Mouse (Mus musculus): ENCODE measurements around the gene Hdac11. TPM values are rescaled to one million over a fixed set of nuclear protein-coding genes. Genes with fewer than 3 reads are reported as not detected.

Hdac11 gene
- total and polyA plus RNA-seq, 2 experiments from 2014 or later, result 55.2 to 121 TPM

DNA sequence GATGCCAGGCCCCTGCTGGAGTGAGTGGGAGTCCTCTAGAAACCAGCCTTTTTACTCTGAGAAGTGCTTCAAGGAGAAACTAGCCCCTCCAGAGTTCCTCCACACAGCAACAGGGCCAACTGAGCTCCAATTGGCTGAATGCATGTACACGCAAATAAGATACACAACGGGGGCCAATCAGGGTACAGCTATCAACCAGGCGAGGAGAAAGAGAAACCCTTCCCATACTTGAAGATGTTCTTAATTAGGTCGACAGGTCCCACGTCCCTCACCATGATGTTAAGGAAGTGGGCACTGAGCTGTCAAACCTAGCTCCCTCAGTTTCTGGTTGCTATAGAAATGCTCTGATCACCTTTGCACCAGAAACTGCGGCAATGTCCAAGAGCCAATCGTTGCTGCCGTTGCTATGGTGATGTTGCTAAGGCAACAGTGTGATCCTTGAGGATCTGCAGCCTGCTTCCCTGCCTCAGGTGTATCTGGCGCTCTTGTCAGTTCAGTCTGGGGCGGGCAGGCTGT is 2.9 kb upstream of the Hdac11 start:
- Histone ChIP-seq H3K4me1 (ENCODE audit: insufficient read depth, low read length) (peaks cover 44% of the 10 kb centered on the region), H3K27me3 (ENCODE audit: insufficient read depth, low read length) (no peaks in the 10 kb centered on the region), H3K4me2 (ENCODE audit: low read depth, low read length, poor library complexity, severe bottlenecking) (no peak overlapping the region), H3K36me3 (ENCODE audit: insufficient read depth, low read length) (no peaks in the 10 kb centered on the region), H3K4me3 (ENCODE audit: low read depth, low read length) (no peak overlapping the region), H3K27ac (ENCODE audit: low read depth, low read length) (peak overlapping the region; percentile 98), H3K9ac (replicated peaks; ENCODE audit: low read length, poor library complexity, severe bottlenecking) (peak overlapping the region; percentile 46; the same call in 1 of the 2 replicates), H3K9me3 (ENCODE audit: low read length) (no peaks in the 10 kb centered on the region)
- no peak; the same call in 1 of the 2 replicates for TF ChIP-seq CTCF (IDR thresholded peaks at IDR 0.05)
- 3% methylated on average over 10 of the region's 10 CpGs for WGBS
- DNase-seq (ENCODE audit: low spot score), result peak; percentile 96
- ATAC-seq (ENCODE audit: low FRiP score), result peak; percentile 91

DNA sequence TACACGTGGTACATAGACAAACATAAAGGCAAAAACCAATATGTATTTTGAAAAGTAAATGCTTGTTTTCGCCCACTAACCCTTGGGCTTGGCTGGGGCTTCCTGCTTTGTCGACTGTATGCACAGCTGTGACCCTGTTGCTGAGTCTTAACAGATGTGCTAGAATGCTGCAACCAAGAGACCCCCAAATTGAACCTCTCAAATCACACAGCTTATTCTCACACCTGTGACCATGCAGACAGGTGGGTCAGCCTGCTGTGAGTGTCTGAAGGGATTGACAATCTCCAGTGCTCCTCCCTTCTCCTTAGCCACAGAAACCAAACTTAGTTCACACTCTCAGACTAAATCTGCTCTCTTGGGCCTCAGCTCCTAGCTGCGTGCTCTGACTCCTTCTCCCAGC is 1.8 kb upstream of the Hdac11 start:
- Histone ChIP-seq H3K4me1 (ENCODE audit: insufficient read depth, low read length) (peaks cover 52% of the 10 kb centered on the region), H3K4me2 (ENCODE audit: low read depth, low read length, poor library complexity, severe bottlenecking) (no peak overlapping the region), H3K9me3 (ENCODE audit: low read length) (no peaks in the 10 kb centered on the region), H3K36me3 (ENCODE audit: insufficient read depth, low read length) (no peaks in the 10 kb centered on the region), H3K9ac (replicated peaks; ENCODE audit: low read length, poor library complexity, severe bottlenecking) (no peak overlapping the region), H3K27me3 (ENCODE audit: insufficient read depth, low read length) (no peaks in the 10 kb centered on the region), H3K27ac (ENCODE audit: low read depth, low read length) (peak overlapping the region; percentile 98), H3K4me3 (ENCODE audit: low read depth, low read length) (no peak overlapping the region)
- WGBS, result 54% methylated on average over 4 of the region's 4 CpGs
- ATAC-seq (ENCODE audit: low FRiP score) (no peak), DNase-seq (ENCODE audit: low spot score) (no peak)
- TF ChIP-seq CTCF (IDR thresholded peaks at IDR 0.05), result no peak

DNA sequence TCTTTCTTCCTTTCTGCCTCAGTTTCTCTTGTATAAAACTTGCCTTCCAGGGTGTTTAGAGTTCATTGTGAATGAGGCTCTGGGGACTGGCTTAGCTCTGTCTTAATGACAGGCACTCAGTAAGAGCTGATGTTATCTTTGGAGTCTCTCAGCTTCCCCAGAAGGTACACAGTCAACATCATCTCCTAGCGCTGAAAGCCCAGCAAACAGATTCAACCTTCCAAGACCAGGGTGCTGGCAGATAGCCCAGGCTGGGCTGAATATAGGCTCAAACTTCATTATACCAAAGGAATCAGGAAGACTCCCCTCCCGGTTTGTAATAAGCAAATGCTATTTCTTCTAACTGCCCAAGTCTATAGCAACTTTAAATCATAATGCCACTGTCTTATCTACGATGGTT is 1.2 kb upstream of the Hdac11 start:
- H3K4me2 ChIP-seq (ENCODE audit: low read depth, low read length, poor library complexity, severe bottlenecking), result no peak overlapping the region
- no peaks in the 10 kb centered on the region for H3K36me3 ChIP-seq (ENCODE audit: insufficient read depth, low read length)
- no peaks in the 10 kb centered on the region for H3K9me3 ChIP-seq (ENCODE audit: low read length)
- H3K27ac ChIP-seq (ENCODE audit: low read depth, low read length), result peak overlapping the region; percentile 98
- WGBS, result 61% methylated on average over 3 of the region's 3 CpGs
- H3K9ac ChIP-seq (replicated peaks; ENCODE audit: low read length, poor library complexity, severe bottlenecking), result no peak overlapping the region
- ATAC-seq (ENCODE audit: low FRiP score) (no peak), DNase-seq (ENCODE audit: low spot score) (no peak)
- H3K27me3 ChIP-seq (ENCODE audit: insufficient read depth, low read length), result no peaks in the 10 kb centered on the region
- TF ChIP-seq CTCF (IDR thresholded peaks at IDR 0.05), result no peak
- H3K4me1 ChIP-seq (ENCODE audit: insufficient read depth, low read length), result peaks cover 57% of the 10 kb centered on the region
- H3K4me3 ChIP-seq (ENCODE audit: low read depth, low read length), result no peak overlapping the region

DNA sequence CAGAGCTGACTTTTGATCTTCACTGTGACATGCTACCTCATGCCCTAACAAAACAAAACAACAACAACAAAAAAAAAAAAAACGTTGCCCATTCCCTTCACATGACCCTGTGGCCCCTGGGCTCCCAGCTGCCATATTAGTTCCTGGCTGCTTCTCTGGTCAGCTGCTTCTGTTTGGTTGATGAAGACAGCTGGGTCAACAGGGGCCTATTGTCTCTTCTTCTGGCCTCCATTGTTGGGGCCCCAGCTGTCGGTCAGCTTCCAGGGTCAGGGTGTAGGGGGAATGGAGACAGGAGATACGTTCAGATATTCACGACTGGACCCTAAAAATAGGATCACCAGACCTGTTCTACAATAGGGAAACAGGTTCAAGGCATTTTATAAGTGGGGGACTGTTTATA is 403 bp upstream of the Hdac11 start:
- H3K9me3 ChIP-seq (ENCODE audit: low read length), result no peaks in the 10 kb centered on the region
- H3K4me3 ChIP-seq (ENCODE audit: low read depth, low read length), result peak overlapping the region; percentile 46
- H3K4me1 ChIP-seq (ENCODE audit: insufficient read depth, low read length), result peaks cover 59% of the 10 kb centered on the region
- no peak for ATAC-seq (ENCODE audit: low FRiP score)
- TF ChIP-seq CTCF (IDR thresholded peaks at IDR 0.05), result no peak
- no peak for DNase-seq (ENCODE audit: low spot score)
- WGBS, result 25% methylated on average over 4 of the region's 4 CpGs
- H3K36me3 ChIP-seq (ENCODE audit: insufficient read depth, low read length), result no peaks in the 10 kb centered on the region
- peak overlapping the region; percentile 98 for H3K27ac ChIP-seq (ENCODE audit: low read depth, low read length)
- H3K27me3 ChIP-seq (ENCODE audit: insufficient read depth, low read length), result no peaks in the 10 kb centered on the region
- peak overlapping the region; percentile 76 for H3K4me2 ChIP-seq (ENCODE audit: low read depth, low read length, poor library complexity, severe bottlenecking)
- H3K9ac ChIP-seq (replicated peaks; ENCODE audit: low read length, poor library complexity, severe bottlenecking), result no peak overlapping the region

GRCm38 (mm10) chr6:91157237-91157570 is 739 bp downstream of the Hdac11 start:
- DNase-seq (ENCODE audit: low spot score) (no peak), ATAC-seq (ENCODE audit: low FRiP score) (no peak)
- 31% methylated on average over 6 of the region's 6 CpGs for WGBS
- H3K4me3 ChIP-seq (ENCODE audit: low read depth, low read length), result peak overlapping the region; percentile 46
- H3K4me2 ChIP-seq (ENCODE audit: low read depth, low read length, poor library complexity, severe bottlenecking), result peak overlapping the region; percentile 76
- no peaks in the 10 kb centered on the region for H3K27me3 ChIP-seq (ENCODE audit: insufficient read depth, low read length)
- peak overlapping the region; percentile 98 for H3K27ac ChIP-seq (ENCODE audit: low read depth, low read length)
- H3K9me3 ChIP-seq (ENCODE audit: low read length), result no peaks in the 10 kb centered on the region
- H3K9ac ChIP-seq (replicated peaks; ENCODE audit: low read length, poor library complexity, severe bottlenecking), result peak overlapping the region; percentile 79
- no peaks in the 10 kb centered on the region for H3K36me3 ChIP-seq (ENCODE audit: insufficient read depth, low read length)
- no peak for TF ChIP-seq CTCF (IDR thresholded peaks at IDR 0.05)
- H3K4me1 ChIP-seq (ENCODE audit: insufficient read depth, low read length), result peaks cover 59% of the 10 kb centered on the region

DNA sequence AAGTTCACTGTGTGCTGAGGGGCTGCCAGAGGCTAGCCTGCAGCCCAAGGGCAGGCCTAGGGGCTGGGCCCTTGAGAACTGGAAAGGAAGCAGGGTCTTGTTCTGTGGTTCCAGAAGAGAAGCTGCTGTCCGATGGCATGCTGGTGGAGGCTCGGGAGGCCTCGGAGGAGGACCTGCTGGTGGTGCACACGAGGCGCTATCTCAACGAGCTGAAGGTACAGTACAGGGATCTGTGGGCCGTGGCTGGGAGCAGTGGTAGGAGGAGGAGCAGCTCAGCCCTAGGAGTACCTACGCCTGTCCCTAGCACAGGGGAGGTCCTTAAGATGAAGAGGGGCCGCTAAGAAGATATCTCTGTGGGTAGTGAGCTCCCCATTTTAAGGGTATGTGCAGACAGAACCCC is 2.6 kb downstream of the Hdac11 start:
- TF ChIP-seq CTCF (IDR thresholded peaks at IDR 0.05), result no peak
- Histone ChIP-seq H3K4me3 (ENCODE audit: low read depth, low read length) (0 out of 2 replicates have a peak overlapping the region, but pooled peaks have one; percentile 1), H3K36me3 (ENCODE audit: insufficient read depth, low read length) (no peaks in the 10 kb centered on the region), H3K4me2 (ENCODE audit: low read depth, low read length, poor library complexity, severe bottlenecking) (peak overlapping the region; percentile 76), H3K27ac (ENCODE audit: low read depth, low read length) (no peak overlapping the region), H3K9me3 (ENCODE audit: low read length) (no peaks in the 10 kb centered on the region), H3K27me3 (ENCODE audit: insufficient read depth, low read length) (no peaks in the 10 kb centered on the region), H3K4me1 (ENCODE audit: insufficient read depth, low read length) (peaks cover 50% of the 10 kb centered on the region), H3K9ac (replicated peaks; ENCODE audit: low read length, poor library complexity, severe bottlenecking) (peak overlapping the region; percentile 51)
- 76% methylated on average over 9 of the region's 9 CpGs for WGBS
- no peak for DNase-seq (ENCODE audit: low spot score)
- ATAC-seq (ENCODE audit: low FRiP score), result no peak
